Mouse (Mus musculus): ENCODE results near the gene Cnr2.

DNA sequence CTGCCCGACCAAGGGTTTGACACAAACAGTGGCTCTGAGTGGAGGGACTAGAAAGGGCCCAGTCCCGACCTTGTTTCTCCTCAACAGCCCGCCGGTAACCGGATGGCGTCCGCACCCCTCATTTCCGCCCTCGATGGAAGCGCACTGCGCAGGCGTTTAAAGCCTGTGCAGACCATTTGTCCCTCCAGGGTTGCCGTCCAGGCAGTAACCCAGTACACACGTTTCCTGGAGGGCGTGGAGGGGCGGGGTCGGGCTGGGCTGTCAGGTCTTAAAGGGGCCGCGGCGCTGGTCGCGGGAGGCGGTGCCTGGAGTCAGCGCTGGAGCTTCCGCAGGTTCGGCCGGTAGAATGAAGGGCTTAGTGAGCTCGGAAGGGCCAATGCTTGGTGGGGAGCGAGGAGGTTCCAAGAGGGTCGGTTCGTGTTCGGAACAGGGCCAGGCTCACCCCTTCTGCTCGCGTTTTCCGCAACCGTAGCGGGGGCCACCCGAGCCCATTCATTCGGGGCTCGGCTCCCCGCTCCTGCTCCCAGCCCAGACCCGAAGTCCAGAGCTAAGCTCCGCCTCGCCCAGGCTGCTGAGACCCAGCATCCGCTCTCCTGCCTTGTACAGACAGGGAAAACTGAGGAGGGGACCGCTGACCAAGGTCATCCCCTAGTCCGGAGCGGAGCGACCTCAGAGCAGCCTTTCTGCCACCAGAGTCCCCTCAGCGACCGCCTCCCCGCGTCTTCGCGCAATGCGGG lies 68.4 kb downstream of the Cnr2 start, which contains the start of gene Gale:
- TF ChIP-seq CTCF (conservative IDR thresholded peaks at IDR 0.05; ENCODE audit: low read length) (no peak), NANOG (IDR thresholded peaks at IDR 0.05; ENCODE audit: borderline replicate concordance, low read length) (no peak), POU5F1 (IDR thresholded peaks at IDR 0.05; ENCODE audit: borderline replicate concordance, low read length) (no peak)

Data from E14TG2a.4 (cell line).